Mouse (Mus musculus): ENCODE results near the gene Axl. TPM values are rescaled to one million over a fixed set of nuclear protein-coding genes. Genes with fewer than 3 reads are reported as not detected.
A peak's percentile ranks its signal among the peaks of the same experiment; 100 is the strongest.

The Axl gene
- 15.0 and 19.4 TPM in 2 replicates for polyA plus RNA-seq (2014; fragmentation: Nextera tagmentation; extraction: Ambion mirVana)

DNA sequence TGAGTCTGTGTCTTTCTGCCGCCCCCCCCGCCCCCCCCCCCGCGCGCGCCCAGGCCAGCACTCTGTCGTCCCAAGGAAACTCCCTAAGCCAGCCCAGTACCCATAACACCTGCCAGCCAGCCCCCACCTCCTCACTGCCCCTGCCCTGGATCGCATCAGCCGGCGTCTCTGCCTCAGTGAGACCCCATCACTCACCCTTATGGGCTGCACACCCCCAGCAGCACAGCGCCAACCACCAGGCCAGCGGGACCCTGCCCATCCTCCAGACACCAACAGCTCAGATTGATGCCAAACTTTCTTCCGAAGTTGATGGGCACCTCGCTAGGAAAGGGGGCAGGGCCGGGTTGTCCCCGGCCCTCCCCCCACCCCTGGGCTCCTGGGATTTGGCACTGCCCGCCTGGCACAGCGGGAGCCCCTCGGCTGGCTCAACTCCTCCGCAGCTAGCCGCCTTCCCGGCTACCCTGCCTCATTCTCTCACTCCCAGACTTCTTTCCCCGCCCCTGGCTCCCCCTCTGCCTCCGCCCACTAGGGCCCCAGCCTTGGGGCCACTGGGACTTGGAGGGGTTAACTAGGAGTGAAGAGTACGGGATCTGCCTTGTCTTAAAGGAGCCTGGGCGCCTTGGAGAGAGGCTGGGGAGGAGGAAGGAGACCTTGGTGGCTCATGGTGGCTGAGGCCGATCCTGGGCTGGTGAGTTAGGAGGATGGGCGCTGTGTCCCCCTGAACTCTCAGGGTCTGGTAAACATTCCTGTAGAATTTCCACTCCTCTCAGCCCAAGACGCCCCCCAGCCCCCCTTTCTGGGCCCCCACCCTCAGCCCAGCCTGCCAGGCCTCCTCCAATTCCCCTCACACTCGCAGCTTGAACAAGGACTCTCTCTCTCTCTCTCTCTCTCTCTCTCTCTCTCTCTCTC is at the start of gene Axl:
Gene Axl, minus strand, starts transcription at position 486 of the 909 bp plus-strand sequence.
- Histone ChIP-seq H3K27ac (ENCODE audit: low read depth, low read length) (0 out of 2 replicates have a peak within 1 kb of the TSS, but pooled peaks have one; percentile 17), H3K9ac (ENCODE audit: low read depth, low read length) (peak within 1 kb of the TSS; percentile 53)

DNA sequence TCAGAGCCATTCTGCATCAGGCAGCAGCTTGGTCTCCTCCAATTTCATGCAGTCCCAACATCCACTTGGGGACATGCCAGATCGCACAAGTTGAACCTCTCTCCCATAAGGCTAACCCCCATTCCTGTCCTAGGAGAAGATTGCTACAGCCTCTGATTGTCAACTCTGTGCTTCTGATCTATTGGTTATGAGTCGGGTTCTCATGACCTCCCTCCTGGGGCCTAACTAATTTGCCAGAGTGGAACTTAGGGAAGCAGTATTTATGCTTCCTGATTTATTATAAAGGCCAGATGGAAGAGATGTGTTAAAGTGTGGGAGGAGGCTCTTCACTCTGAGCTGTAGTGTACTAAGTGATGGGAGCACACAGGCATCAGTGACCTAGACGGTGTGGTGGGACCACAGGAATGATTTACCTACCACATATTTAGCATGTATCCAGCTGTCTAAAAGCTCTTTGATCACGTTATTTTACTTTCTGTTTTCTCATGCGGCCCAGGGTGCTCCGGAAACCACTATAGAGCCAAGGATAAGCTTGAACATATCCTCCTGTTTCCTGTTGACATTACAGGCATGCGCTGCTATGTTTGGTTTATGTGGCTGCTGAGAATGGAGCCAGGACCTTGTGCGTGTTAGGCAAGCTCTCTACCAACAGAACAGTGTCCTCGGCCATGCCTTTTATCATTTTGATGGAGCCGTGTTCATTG is 46.8 kb upstream of the Axl start:
- Histone ChIP-seq H3K4me1 (replicated peaks; ENCODE audit: control insufficient read depth, insufficient read depth, low read length) (no peaks in the 10 kb centered on the region), H3K9me3 (ENCODE audit: control insufficient read depth, low read length) (no peaks in the 10 kb centered on the region), H3K36me3 (ENCODE audit: control insufficient read depth, insufficient read depth, low read length) (no peaks in the 10 kb centered on the region), H3K4me3 (ENCODE audit: low read depth, low read length) (no peak overlapping the region), H3K27ac (ENCODE audit: low read depth, low read length) (no peak overlapping the region), H3K27me3 (ENCODE audit: control insufficient read depth, insufficient read depth, low read length) (no peaks in the 10 kb centered on the region), H3K4me2 (replicated peaks; ENCODE audit: low read depth, low read length) (no peak overlapping the region), H3K9ac (ENCODE audit: low read depth, low read length) (no peak overlapping the region)
- WGBS: 81% methylated on average over 10 of the region's 10 CpGs
- DNase-seq (ENCODE audit: low spot score) (no peak), ATAC-seq (ENCODE audit: low FRiP score) (no peak)

More for the DNA sequence above, at the start of gene Axl:
- WGBS: under 1% methylated on average over 24 of the region's 30 CpGs
- peak; percentile 71 for DNase-seq (ENCODE audit: low spot score)
- ATAC-seq (ENCODE audit: low FRiP score): peak; percentile 83
- Histone ChIP-seq H3K36me3 (ENCODE audit: control insufficient read depth, insufficient read depth, low read length) (no peaks in the 10 kb centered on the region), H3K4me2 (replicated peaks; ENCODE audit: low read depth, low read length) (peak within 1 kb of the TSS; percentile 85), H3K4me1 (replicated peaks; ENCODE audit: control insufficient read depth, insufficient read depth, low read length) (peaks cover 11% of the 10 kb centered on the region), H3K4me3 (ENCODE audit: low read depth, low read length) (peak within 1 kb of the TSS; percentile 42), H3K27me3 (ENCODE audit: control insufficient read depth, insufficient read depth, low read length) (0 out of 2 replicates have a peak, but pooled peaks cover 2% of the 10 kb centered on the region), H3K9me3 (ENCODE audit: control insufficient read depth, low read length) (no peaks in the 10 kb centered on the region)

DNA sequence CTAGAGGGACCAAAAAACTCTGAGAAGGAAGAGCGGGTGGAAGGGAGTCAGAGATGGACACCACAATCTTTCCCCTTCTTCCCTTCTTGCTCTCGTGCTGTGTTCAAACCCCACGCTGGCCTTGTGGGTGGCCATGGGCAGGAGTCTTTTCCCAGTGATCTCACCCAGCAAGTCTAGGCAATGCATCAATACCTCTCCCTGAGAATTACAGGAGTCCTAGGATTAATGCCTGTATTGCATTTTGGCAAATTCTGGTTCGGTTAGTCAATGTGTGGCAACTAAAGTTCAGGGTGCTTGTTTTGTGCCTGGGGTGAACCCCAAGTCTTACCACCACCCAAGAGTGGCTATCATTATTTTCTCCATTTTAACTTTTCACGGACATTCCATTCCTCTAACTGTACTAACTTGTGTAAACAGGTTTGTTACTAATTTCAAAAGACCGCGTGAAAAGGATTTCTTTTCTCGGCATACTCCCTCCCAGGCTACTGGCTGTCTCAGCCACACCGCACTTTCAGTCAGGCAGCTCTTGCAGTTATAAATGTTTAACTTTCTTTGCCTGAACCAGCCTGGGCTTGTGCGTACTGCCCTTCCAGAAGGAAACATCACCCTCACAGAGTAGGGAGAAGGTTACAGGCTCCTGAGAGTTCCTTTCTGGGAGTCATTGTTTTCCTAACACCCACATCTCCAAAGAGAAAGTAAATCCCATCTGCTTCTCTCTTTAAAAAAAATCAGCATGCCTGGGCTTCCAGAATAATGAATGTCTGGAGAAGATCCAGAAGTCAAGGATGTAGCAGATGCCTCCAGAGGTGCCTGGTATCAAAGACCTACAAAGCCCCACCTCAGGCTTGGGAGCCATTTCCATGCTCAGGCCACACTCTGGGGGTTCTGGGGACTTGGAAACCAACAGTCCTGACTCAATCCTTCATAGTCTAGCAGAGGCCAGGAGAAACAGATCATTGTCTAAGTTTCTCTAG is 43.3 kb upstream of the Axl start:
- Histone ChIP-seq H3K9me3 (ENCODE audit: control insufficient read depth, low read length) (no peaks in the 10 kb centered on the region), H3K4me2 (replicated peaks; ENCODE audit: low read depth, low read length) (no peak overlapping the region), H3K27me3 (ENCODE audit: control insufficient read depth, insufficient read depth, low read length) (no peaks in the 10 kb centered on the region), H3K4me3 (ENCODE audit: low read depth, low read length) (no peak overlapping the region), H3K9ac (ENCODE audit: low read depth, low read length) (no peak overlapping the region), H3K4me1 (replicated peaks; ENCODE audit: control insufficient read depth, insufficient read depth, low read length) (no peaks in the 10 kb centered on the region), H3K36me3 (ENCODE audit: control insufficient read depth, insufficient read depth, low read length) (no peaks in the 10 kb centered on the region), H3K27ac (ENCODE audit: low read depth, low read length) (no peak overlapping the region)
- DNase-seq (ENCODE audit: low spot score): no peak
- WGBS: 83% methylated on average over 10 of the region's 10 CpGs
- ATAC-seq (ENCODE audit: low FRiP score): no peak

DNA sequence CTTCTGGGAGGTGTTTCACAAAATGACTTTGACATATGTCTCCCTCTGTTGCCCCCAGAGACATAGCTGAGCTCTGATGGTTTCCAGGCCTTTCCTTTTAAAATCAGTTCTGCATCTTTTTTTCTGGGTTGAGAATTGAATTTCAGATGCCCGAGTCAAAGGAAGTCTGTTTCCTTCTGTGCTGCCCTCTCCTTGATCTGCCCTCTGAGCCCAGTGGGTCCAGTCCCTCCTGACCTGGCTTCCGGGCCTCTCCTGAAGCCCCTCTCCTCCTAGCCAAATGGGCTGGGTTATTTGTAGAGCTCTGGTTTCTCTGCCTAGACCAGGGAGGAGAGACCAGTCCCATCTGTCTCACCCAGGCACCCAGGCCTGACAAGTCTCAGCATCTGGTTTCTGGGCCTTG is 41.7 kb upstream of the Axl start:
- no peak overlapping the region for H3K4me3 ChIP-seq (ENCODE audit: low read depth, low read length)
- no peaks in the 10 kb centered on the region for H3K4me1 ChIP-seq (replicated peaks; ENCODE audit: control insufficient read depth, insufficient read depth, low read length)
- no peaks in the 10 kb centered on the region for H3K36me3 ChIP-seq (ENCODE audit: control insufficient read depth, insufficient read depth, low read length)
- ATAC-seq (ENCODE audit: low FRiP score) (no peak), DNase-seq (ENCODE audit: low spot score) (peak; percentile 14)
- 59% methylated on average over 2 of the region's 2 CpGs for WGBS
- H3K27me3 ChIP-seq (ENCODE audit: control insufficient read depth, insufficient read depth, low read length): no peaks in the 10 kb centered on the region
- H3K9me3 ChIP-seq (ENCODE audit: control insufficient read depth, low read length): no peaks in the 10 kb centered on the region
- H3K27ac ChIP-seq (ENCODE audit: low read depth, low read length): no peak overlapping the region
- no peak overlapping the region for H3K9ac ChIP-seq (ENCODE audit: low read depth, low read length)
- H3K4me2 ChIP-seq (replicated peaks; ENCODE audit: low read depth, low read length): no peak overlapping the region

DNA sequence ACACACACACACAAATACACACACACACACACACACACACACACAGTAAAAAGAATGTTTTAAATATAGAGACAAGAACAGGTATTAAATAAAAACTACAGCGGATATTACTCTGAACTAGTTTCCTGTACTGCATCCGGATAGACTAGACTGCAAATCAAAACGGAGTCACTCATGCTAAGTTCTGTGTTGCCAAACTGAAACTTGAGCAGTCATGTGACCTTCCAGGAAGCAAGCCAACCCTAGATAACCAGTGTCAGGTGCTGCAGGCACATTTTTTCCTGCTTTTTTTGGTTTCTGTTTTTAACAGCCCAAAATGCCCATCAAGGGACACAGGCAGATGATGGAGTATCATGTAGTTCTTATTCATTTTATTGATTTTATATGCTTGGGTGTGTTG is 38.7 kb upstream of the Axl start:
- no peak overlapping the region for H3K4me3 ChIP-seq (ENCODE audit: low read depth, low read length)
- no peak overlapping the region for H3K27ac ChIP-seq (ENCODE audit: low read depth, low read length)
- H3K4me2 ChIP-seq (replicated peaks; ENCODE audit: low read depth, low read length): no peak overlapping the region
- H3K4me1 ChIP-seq (replicated peaks; ENCODE audit: control insufficient read depth, insufficient read depth, low read length): no peaks in the 10 kb centered on the region
- WGBS: 62% methylated on average over 3 of the region's 3 CpGs
- ATAC-seq (ENCODE audit: low FRiP score) (no peak), DNase-seq (ENCODE audit: low spot score) (no peak)
- no peaks in the 10 kb centered on the region for H3K36me3 ChIP-seq (ENCODE audit: control insufficient read depth, insufficient read depth, low read length)
- H3K9ac ChIP-seq (ENCODE audit: low read depth, low read length): no peak overlapping the region
- no peaks in the 10 kb centered on the region for H3K27me3 ChIP-seq (ENCODE audit: control insufficient read depth, insufficient read depth, low read length)
- no peaks in the 10 kb centered on the region for H3K9me3 ChIP-seq (ENCODE audit: control insufficient read depth, low read length)

DNA sequence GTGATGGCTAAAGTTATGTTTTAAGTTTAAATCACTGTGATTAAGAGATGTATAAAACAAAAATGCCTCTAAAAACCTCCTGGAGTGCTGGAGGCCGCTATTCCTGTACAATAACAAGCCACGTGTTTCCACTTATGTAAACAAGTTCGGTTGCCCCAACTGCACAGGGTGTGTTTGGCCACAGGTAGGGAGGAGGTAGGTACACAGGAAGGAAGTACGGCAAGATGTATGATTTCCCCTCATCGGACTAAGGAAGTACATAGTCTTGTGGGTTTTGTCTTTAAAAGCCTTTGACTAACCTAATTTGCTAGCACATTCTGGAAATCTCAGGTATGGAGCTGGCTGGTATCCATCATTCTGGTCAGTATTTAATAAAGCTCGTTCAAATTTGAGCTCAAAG is 37.5 kb upstream of the Axl start:
- ATAC-seq (ENCODE audit: low FRiP score) (no peak), DNase-seq (ENCODE audit: low spot score) (no peak)
- Histone ChIP-seq H3K4me3 (ENCODE audit: low read depth, low read length) (no peak overlapping the region), H3K4me1 (replicated peaks; ENCODE audit: control insufficient read depth, insufficient read depth, low read length) (no peaks in the 10 kb centered on the region), H3K9ac (ENCODE audit: low read depth, low read length) (no peak overlapping the region), H3K36me3 (ENCODE audit: control insufficient read depth, insufficient read depth, low read length) (no peaks in the 10 kb centered on the region), H3K27me3 (ENCODE audit: control insufficient read depth, insufficient read depth, low read length) (no peaks in the 10 kb centered on the region), H3K9me3 (ENCODE audit: control insufficient read depth, low read length) (no peaks in the 10 kb centered on the region), H3K4me2 (replicated peaks; ENCODE audit: low read depth, low read length) (no peak overlapping the region), H3K27ac (ENCODE audit: low read depth, low read length) (no peak overlapping the region)
- WGBS: 84% methylated on average over 6 of the region's 6 CpGs

DNA sequence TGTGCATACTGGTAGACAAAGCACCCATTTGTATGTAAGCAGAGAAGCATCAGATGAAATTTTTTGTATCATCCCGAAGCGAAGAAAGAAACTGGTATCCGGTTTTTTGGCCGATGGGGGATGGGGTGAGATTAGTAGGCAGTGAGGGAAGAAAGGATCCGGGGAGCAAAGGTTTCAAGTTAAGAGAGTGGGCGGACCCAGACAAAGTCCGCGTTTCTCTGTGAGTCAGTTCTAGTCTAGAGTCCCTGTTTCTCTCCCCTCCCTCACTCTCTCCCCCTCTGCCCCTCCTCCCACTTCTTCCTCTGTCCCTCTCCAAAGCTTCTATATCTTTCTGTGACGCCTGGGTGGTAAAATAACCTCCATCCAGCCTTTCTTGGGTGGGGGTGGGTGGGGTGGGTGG is 36.5 kb upstream of the Axl start:
- Histone ChIP-seq H3K27me3 (ENCODE audit: control insufficient read depth, insufficient read depth, low read length) (no peaks in the 10 kb centered on the region), H3K4me3 (ENCODE audit: low read depth, low read length) (no peak overlapping the region), H3K9ac (ENCODE audit: low read depth, low read length) (no peak overlapping the region), H3K36me3 (ENCODE audit: control insufficient read depth, insufficient read depth, low read length) (no peaks in the 10 kb centered on the region), H3K4me1 (replicated peaks; ENCODE audit: control insufficient read depth, insufficient read depth, low read length) (no peaks in the 10 kb centered on the region), H3K4me2 (replicated peaks; ENCODE audit: low read depth, low read length) (no peak overlapping the region), H3K9me3 (ENCODE audit: control insufficient read depth, low read length) (no peaks in the 10 kb centered on the region), H3K27ac (ENCODE audit: low read depth, low read length) (no peak overlapping the region)
- ATAC-seq (ENCODE audit: low FRiP score) (no peak), DNase-seq (ENCODE audit: low spot score) (no peak)
- 51% methylated on average over 9 of the region's 9 CpGs for WGBS

DNA sequence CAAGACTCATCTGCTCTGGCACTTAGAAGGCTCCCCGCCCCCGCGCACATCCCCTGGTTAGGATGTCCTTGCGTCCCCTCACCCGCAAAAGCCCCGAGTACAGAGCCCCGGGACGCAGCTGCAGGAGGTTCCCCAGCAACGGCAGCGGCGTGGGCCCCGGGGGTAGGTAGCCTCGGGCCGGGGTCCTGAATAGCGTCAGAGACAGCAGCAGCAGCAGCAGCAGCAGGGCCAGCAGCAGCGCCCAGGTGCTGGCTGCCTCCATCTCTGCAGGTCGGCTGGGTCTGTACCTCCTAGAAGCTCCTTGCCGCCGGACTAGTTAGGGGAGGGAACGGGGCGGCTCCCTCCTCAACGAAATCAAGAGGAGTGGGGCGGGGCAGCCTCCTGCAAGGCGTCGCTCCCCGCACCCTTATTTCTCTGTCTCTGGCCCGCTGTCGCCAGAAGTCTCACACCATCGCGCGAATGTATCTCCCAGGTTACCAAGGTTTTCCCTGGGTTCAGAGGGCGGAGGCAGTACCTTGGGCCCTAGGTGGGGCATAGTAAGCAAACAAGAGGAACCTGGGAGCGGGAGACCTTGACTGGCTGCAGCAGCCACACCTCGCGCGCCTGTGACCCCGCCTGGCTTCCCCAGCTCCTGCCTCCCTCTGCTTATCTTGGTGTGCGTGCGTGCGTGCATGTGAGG is 27.9 kb upstream of the Axl start, which contains the start of gene Cyp2s1:
Gene Cyp2s1, minus strand, starts transcription at position 673 of the 679 bp plus-strand sequence.
- Histone ChIP-seq H3K4me1 (replicated peaks; ENCODE audit: control insufficient read depth, insufficient read depth, low read length) (no peaks in the 10 kb centered on the region; the same call in 1 of the 2 replicates), H3K27ac (ENCODE audit: low read depth, low read length) (no peak within 1 kb of the TSS), H3K4me3 (ENCODE audit: low read depth, low read length) (peak within 1 kb of the TSS; percentile 38), H3K4me2 (replicated peaks; ENCODE audit: low read depth, low read length) (peak within 1 kb of the TSS; percentile 80), H3K9ac (ENCODE audit: low read depth, low read length) (peak within 1 kb of the TSS; percentile 57), H3K27me3 (ENCODE audit: control insufficient read depth, insufficient read depth, low read length) (peaks cover 13% of the 10 kb centered on the region; the same call in 1 of the 2 replicates), H3K36me3 (ENCODE audit: control insufficient read depth, insufficient read depth, low read length) (no peaks in the 10 kb centered on the region), H3K9me3 (ENCODE audit: control insufficient read depth, low read length) (no peaks in the 10 kb centered on the region)
- peak; percentile 35 for ATAC-seq (ENCODE audit: low FRiP score)
- DNase-seq (ENCODE audit: low spot score): peak; percentile 51
- WGBS: 1% methylated on average over 40 of the region's 40 CpGs

Measured in hindbrain, embryonic 11.5 days (tissue).